Comparison of ENCODE assay signal across 14 mouse cellular contexts in the genomic region with DNA sequence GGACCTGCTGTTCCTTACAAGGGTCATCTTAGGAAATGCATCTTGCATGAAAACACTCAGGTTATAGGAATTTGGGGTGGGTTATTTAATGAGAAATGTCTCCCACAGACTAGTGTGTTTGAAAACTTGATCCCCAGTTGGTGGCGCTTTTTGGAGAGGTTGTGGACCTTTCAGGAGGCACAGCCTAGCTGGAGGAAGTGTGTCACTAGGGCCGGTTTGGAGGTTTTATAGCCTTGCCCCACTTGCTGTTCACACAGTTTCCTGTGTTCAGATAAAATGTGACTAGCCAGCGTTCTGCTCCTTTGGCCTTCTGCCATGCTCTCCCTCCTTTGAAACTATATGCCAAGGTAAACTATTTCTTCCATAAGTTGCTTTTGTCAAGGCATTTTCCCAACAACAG. TPM values are rescaled to one million over a fixed set of nuclear protein-coding genes. Genes with fewer than 3 reads are reported as not detected.
DNase-seq lines count a peak whose midpoint lies in the region.
"Had no signal": no experiment of that assay in that cellular context is flagged by ENCODE, and none has a peak within 500 bp of the region (broad histone marks: within the 10 kb centered on the region; RNA-seq: fewer than 3 reads in every experiment).

No protein-coding gene starts in this region.

- DNase-seq in adrenal gland, postnatal 14 days = peak; percentile 21
- no peak for DNase-seq in adrenal gland, postnatal 25 days
- peak; percentile 23 for DNase-seq in thymus, postnatal 4 days
- no peak for DNase-seq in thymus, postnatal 0 days (ENCODE audit: low spot score)
- DNase-seq in ZHBTc4 (ENCODE audit: low read depth, low spot score) = peak; percentile 72
- no peak for DNase-seq in urinary bladder, adult 18-20 months (ENCODE audit: low spot score in 2 of 2)
- DNase-seq in cerebellum, postnatal 36 days = no peak
- DNase-seq: adrenal gland, postnatal 10 days; cerebellum, adult 2 months; cerebellum, postnatal 14 days; forebrain, postnatal 0 days; gastrocnemius, postnatal 14 days; heart, postnatal 10 days; kidney, adult 18-20 months had no signal

RNA-seq across cellular contexts. Expression of a gene that starts 7.5 kb away (rescaled TPM):
- total RNA-seq in adrenal gland, postnatal 14 days (2021) = 13.7 and 16.2 TPM in 2 replicates
- 21.0 and 29.9 TPM in 2 replicates for total RNA-seq in adrenal gland, postnatal 25 days (2021)
- polyA plus RNA-seq in thymus, postnatal 0 days (2015; fragmentation: Nextera tagmentation; extraction: Ambion mirVana) = 30.6 and 37.0 TPM in 2 replicates

RNA-seq across cellular contexts. Expression of a gene that starts 52.7 kb away (rescaled TPM):
- 54.6 and 55.5 TPM in 2 replicates for total RNA-seq in adrenal gland, postnatal 14 days (2021)
- total RNA-seq in adrenal gland, postnatal 25 days (2021) = 56.7 and 68.9 TPM in 2 replicates
- polyA plus RNA-seq in thymus, postnatal 0 days (2015; fragmentation: Nextera tagmentation; extraction: Ambion mirVana) = 33.6 and 34.0 TPM in 2 replicates

RNA-seq across cellular contexts. Expression of a gene that starts 56.3 kb away (rescaled TPM):
- total RNA-seq in adrenal gland, postnatal 14 days (2021) = 65.4 and 68.1 TPM in 2 replicates
- 66.3 and 69.1 TPM in 2 replicates for total RNA-seq in adrenal gland, postnatal 25 days (2021)
- 149 and 164 TPM in 2 replicates for polyA plus RNA-seq in thymus, postnatal 0 days (2015; fragmentation: Nextera tagmentation; extraction: Ambion mirVana)

Comparison
In these comparisons a context has a peak if more than half of its experiments do, and no peak if none do; other contexts are left out.
1. DNase-seq: peak in adrenal gland, postnatal 14 days (single experiment), thymus, postnatal 4 days (single experiment) and ZHBTc4 (single experiment); none in adrenal gland, postnatal 25 days (single experiment), thymus, postnatal 0 days (single experiment), urinary bladder, adult 18-20 months (0 of 2) and cerebellum, postnatal 36 days (0 of 2).